Mouse (Mus musculus) left cerebral cortex, postnatal 25 days (tissue): ENCODE data around the gene Ceacam2. TPM values are rescaled to one million over a fixed set of nuclear protein-coding genes. Genes with fewer than 3 reads are reported as not detected.
"Not testable (repeated sequence)": the region's sequence is repeated elsewhere in the genome, so short reads cannot be mapped to it uniquely, and the experiment has no call there.

Source experiments
- DNase-seq, 2 experiments: peaks; one replicate each; pipeline ENCODE4 v3.0.0; 2022; ENCODE audit warnings: low spot score in 2 of 2, mixed read lengths in 1 of 2
- intact Hi-C: fragments of 180-260 bp; cut with DNase I; formaldehyde crosslinking; loops from one replicate; pipeline ENCODE4 v1.15.1; 2025
- total RNA-seq, 2 experiments: library from RNA; stranded (reverse); gene quantifications; 2 replicates each; pipeline ENCODE4 v1.2.3; 2021

Gene Ceacam2
- total RNA-seq: under 1 TPM; 0.30 TPM

DNA sequence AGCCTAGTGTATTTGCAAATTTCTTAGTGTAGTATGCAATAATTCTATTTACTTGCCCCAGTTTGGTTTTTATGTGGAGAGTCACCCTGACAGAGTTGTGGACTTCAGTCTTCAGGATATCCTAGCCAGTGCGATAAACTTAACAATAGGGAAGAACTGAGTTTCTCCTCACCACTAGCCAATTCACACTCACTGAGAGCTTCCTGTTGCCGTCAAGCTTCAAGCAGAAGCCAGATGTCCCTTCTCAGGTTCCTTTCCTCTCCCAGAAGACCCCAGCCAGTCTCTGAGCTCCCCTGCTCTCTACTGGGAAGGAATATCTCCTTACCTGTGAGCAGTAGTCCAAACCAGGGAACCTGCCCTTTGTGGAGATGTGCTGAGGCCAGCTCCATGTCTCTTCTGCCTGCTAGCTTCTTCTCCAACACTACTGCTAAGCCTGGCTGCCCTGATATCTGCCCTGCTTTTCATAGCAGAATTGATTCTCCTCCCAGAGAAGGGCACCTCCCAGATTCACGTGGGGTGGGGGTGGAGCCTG lies at the start of gene Ceacam2:
Gene Ceacam2, minus strand, starts transcription at position 482 of the 532 bp plus-strand sequence.
- DNase-seq, intact Hi-C loops: not testable (repeated sequence)

DNA sequence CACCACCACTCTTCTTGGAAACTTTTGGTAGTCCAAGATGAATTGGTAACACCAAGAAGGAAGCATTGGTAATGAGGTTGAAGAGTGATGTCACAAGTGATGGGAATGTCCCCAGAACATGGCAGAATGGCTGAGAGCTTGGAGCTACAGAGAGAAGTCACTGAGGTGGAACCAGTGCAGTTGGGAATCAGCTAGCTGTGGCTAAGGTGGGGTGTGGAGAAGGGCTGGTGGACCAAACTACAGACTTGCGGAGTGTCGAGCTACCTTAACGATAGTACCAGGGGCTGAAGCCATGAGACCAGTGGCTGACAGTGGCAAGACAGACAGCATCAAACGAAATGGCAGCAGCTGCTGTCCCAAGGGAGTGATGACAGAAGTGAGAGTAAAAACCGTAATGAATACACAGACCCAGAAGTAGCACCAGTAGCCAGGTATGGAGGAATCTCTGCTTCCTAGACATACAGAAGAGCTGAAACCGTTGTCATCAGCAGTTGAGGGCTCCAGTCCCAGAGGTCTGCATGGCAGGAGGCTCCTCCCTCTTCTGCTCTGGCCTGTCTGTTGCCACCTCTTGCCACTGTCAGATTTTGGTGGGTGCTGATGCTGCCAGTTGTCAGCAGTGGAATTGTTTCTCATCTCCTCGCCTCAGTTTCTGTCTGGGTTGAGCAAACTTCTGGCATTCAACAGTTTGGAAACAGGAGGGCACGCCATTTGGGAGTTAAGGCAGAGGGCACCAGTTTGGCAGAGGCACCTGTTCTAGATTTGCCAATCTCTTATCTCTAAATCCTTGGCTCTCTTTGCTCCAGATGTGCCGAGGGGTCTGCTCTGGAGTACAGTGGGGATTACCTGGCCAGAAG lies 45.9 kb upstream of the Ceacam2 start:
- DNase-seq: no peak
- intact Hi-C loops: no loop called here

DNA sequence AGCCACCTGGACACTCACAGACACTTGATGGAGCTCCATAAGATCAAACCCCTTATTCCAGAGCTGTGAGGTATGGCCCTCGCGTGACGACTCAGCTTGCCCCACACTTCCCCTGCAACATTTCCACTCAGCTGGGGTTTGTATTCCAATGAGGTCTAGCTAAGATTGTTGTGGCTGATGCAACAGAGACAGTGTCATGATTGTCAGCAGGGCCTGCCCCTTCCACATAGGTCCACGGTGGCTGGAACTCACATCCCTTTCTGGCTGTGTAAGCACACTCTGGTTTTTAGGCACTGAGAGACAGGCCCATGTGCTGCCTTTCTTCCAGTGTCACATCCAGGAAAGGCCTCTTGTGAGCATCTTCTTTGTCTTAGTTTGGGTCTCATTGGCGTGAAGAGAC lies 45.0 kb upstream of the Ceacam2 start:
- intact Hi-C loops: no loop called here

DNA sequence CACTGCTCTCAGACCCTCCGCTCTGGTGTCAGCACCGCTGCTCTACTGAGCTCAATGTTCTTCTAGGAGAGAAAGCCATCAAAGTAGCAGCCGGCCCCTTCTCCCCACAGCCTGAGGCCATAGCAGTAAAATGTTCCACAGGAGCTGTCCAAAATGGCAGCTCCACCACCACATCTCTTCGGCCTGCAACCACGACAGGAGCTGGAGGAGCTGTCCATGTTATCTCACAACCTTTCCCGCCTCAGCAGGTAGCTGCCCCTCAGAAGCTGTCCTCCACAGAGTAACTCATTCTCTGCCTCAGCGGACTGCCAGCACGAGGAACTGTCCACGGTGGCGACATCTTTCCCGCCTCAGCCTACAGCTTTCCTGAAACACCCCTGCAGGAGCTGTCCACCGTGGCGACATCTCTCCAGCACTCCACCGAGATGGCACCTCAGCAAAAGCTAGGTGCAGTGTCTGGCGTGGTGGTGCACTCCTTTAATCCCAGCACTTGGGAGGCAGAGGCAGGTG lies 42.7 kb upstream of the Ceacam2 start:
- intact Hi-C loops: no loop called here
- DNase-seq: no peak

More for the DNA sequence above, 45.0 kb upstream of the Ceacam2 start:
- DNase-seq: no peak

DNA sequence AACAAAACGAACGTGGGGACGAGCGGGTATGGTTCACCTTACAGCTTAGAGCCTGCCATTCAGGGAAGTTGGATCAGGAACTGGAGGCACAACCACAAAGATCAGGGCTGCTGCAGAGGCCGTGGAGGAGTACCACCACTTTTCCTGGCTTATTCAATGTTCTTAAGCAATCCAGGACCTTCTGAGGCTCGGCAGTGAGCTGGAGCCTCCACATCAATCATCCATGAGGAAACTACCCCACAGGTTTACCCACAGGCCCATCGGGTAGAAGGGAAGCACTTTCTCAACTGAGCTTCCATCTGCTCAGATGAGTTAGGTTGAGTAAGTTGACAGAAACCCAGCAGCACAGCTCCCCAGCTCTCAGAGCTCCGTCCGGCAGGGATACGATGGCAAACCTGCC lies 39.8 kb upstream of the Ceacam2 start:
- no peak for DNase-seq
- intact Hi-C loops: loop anchor here (5.0 kb wide), 1 partner anchor 742 kb away; no protein-coding TSS in a partner anchor

DNA sequence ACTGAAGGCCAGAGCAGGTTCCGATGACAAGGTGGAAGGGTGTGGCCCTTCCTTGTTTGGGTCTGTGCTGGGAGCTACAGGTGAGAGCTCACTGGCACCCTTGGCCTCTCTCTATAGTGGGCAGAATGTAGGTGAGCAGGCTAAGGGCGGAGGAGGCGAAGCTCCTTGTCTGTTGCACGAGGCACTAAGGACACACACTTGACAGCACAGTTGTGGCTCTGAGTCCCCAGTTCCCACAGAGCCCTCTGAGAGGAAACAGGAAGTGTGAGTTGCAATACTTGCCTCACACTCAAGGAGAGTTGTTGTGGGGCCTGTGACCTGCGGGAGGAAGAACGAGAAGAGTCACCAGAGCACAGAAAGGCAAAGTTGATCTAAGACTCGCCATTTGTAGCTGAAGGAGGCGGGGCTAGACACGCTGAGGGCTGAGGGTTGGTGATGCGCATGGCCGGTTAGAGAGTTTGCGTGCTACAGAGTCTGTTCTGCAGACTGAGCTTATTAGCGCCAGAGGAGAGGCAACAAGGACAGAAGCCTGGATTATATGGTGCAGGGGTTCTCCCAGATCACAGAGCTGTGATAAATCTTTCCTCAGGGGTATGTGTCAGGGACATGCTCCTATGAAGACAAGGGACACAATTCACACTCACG lies 37.3 kb upstream of the Ceacam2 start:
- intact Hi-C loops: loop anchor here (5.0 kb wide), 1 partner anchor 740 kb away; no protein-coding TSS in a partner anchor
- not testable (repeated sequence) for DNase-seq

DNA sequence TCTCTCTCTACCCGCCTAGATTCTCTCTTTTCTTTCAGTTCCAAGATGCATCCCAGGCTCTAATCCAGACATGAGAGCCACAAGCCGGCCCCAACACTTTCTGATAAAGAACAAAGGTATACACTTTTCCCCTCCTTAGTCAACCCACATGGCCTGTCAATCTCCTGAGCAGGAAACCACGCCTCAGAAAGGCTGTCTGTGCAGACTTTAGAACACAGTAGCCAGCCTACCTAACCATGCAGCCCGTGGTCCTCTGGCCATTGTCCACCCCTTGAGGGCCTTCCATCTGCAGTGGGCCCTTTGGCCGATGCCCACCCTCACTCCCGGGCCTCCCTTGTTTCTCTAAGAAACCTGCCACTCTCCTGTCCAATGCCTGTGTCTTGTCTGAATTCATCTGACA lies 36.7 kb upstream of the Ceacam2 start:
- intact Hi-C loops: loop anchor here (5.0 kb wide), 1 partner anchor 739 kb away; no protein-coding TSS in a partner anchor
- not testable (repeated sequence) for DNase-seq

DNA sequence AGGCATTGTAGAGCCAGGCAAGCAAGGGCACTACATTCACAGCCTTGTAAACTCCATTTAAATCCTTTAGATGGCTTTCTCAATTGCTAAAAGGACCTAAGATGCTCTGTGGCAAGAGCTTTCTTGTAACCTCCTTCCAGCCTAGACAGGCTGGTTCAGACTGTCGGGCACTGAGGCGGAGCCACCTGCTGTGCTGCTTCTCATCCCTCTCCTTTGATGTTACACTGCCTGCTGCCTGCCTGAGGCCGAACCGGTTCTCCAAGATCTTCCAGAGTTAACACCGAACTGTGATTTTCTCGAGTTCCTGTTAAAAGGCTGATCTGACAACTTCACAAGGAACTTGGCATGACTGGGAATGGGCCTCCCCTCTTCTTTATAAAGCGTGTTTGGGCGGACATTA lies 36.2 kb upstream of the Ceacam2 start:
- DNase-seq: no peak
- intact Hi-C loops: loop anchor here (5.0 kb wide), 1 partner anchor 739 kb away; no protein-coding TSS in a partner anchor

DNA sequence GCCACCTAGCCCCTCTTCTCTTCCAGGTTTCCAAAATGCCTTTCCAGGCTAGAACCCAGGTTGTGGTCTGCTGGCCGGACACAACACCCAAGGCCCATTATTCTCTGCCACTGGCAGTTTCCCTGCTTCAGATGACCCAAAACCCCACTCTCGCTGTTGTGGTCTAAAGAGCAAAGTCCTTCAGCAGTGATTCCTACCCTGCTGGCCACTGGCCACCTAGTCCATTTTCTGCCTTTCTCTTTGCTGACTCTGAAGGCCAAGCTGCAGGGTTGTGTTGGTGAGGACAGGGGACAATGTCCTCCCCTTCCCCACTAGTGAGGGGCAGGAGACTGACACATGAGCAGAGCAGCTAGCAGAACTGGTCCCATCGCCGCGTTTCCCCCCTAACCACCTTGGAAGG lies 35.4 kb upstream of the Ceacam2 start:
- intact Hi-C loops: loop anchor here (5.0 kb wide), 1 partner anchor 738 kb away; no protein-coding TSS in a partner anchor

DNA sequence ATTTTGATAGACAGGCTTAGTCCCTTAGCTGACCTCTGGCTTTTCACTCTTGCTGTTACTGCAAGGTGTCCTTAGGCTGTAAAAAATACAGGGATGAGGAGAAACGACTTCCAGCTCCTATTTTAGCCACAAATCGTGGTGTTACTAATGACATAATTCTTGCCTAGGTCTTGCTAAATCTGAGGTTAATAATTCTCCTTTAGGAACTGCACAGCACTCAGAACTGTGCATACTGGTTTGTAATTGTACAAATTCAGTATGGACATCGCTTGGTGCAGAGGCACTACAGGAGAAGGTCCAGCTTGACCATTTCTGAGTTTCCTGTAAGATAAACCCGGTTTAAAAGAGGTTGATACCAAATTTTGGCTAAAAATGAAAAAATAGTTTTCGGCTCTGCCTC lies 34.1 kb upstream of the Ceacam2 start:
- DNase-seq, intact Hi-C loops: not testable (repeated sequence)

More for the DNA sequence above, 35.4 kb upstream of the Ceacam2 start:
- no peak for DNase-seq

DNA sequence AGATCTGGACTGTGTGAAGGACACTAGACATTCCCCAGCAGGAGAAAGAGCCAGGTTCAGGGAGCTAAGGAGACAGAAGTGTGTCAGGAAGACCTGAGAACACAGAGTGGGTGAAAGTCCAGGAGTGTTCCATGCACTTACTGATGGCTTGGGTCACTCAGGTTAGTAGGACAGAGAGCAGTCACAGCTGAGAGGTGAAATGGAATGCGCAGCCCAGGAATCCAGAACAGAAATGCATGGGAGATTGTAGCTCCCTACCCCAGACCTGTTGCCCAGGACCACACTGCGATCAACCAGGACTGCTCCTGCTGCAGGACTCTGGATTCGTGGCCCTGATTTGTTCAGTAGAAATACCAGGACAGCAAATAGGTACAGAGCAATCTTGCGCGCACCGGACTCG lies 29.1 kb upstream of the Ceacam2 start:
- intact Hi-C loops: no loop called here
- DNase-seq: no peak

DNA sequence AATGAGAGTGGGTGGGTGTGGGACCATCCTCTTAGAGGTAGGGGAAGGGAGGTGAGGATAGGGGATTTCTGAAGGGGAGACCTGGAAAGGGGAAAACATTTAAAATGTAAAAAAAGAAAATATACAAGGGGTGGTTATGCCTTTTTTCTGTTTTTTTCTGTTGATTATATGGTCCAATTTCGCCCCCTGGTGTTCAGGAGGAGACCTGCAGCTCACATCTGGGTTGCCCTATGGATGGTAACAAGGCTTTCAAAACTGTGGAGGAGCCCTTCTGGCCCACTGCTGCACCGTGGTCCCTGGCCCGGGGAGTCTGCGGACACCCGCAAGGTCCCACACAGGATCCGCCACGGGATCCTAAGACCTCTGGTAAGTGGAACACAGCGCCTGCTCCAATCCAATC lies 1.8 kb upstream of the Ceacam2 start:
- not testable (repeated sequence) for DNase-seq
- intact Hi-C loops: loop anchor here (2.0 kb wide), 1 partner anchor 63 kb away; no protein-coding TSS in a partner anchor

DNA sequence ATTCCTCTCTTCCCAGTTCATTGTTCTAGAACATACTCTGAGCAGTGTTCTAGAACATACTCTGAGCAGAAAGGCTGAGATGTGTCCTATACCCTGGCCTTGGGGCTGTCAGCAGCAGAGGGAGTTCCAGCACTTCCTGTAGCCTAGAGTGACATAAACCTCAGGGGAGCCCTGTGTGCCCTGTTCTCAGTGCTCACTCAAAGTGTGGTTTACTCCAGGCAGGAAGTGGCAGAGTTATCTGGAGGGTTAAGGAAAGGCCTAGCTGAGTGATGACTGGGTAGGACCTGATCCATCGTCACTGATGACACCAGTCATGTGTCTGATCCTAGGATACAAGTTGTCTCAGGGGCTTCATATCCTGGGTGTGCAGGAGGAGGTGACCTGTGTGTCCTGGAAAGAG lies 297 bp upstream of the Ceacam2 start:
- intact Hi-C loops: loop anchor here (2.0 kb wide), 1 partner anchor 61 kb away; no protein-coding TSS in a partner anchor
- not testable (repeated sequence) for DNase-seq

DNA sequence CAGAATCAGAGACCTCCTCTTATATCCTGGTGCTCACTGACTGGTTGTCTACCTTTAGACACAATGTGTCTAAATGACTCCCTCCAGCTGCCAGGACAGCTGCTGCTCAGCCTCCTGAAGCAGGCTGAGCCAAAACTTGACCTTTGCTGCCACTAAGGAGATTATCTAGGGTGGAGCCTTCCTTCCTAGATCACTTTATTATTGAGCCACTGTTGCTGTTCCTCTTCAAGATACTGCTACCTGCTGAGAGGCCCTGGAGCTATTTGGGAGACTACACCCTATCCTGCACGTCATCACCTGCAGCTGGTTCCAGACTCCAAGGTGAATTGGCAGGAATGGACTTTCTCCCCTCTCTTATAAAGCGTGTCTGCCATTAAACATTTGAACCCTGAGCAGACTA lies 8.8 kb downstream of the Ceacam2 start:
- intact Hi-C loops: no loop called here

DNA sequence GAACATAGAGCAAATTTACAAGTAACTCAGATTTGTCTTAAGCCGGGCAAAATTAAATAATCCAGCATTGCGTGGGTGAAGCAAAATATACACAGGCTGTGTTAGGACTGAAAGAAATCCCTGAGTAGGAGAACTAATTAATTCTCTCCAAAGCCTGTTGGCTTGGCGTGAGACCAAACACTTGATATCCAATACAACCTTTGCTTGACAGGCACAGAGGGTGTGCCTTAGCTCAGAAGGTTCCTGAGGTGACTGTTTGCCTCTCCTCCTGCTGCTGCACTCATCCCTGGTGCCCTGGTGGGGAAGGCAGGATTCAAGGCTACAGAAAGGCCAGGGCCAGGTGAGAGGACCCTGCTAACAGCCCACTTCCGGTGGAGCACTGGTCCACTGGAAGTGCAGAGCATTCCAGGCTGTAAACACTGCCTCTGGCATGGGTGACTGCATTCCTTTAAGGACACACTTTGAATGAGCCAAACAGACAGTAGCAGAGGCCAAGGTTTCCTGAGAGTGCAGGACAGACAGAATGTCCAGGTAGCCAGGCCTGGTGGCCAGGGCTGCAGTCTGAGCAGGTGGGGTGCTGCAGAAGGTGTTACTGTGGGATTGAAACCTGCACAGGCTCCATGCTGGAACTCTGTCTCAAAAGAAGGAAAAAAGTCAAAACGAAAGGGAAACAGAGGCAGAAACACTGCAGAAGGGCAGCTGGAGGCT lies 23.4 kb downstream of the Ceacam2 start:
- intact Hi-C loops: not testable (repeated sequence)

More for the DNA sequence above, 8.8 kb downstream of the Ceacam2 start:
- no peak for DNase-seq

DNA sequence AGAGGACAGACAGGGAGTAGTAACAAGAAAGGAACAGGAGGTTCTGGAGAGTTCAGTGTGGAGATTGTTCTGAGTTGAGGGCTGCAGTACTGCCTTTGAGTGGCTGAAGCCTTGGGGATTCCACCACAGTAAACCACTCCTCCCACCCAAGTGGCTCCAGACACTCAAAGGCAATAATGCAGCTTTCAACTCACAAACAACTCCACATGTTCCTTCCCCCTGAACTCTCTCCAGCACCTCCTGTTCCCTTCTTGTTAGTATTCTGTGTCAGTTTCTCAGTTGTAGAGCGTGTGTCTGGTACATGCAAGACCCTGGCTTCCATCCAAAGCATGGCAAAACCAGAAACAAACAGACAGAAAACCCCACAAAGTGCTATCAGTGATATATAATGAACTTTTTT lies 24.0 kb downstream of the Ceacam2 start:
- DNase-seq, intact Hi-C loops: not testable (repeated sequence)

More for the DNA sequence above, 23.4 kb downstream of the Ceacam2 start:
- not testable (repeated sequence) for DNase-seq

DNA sequence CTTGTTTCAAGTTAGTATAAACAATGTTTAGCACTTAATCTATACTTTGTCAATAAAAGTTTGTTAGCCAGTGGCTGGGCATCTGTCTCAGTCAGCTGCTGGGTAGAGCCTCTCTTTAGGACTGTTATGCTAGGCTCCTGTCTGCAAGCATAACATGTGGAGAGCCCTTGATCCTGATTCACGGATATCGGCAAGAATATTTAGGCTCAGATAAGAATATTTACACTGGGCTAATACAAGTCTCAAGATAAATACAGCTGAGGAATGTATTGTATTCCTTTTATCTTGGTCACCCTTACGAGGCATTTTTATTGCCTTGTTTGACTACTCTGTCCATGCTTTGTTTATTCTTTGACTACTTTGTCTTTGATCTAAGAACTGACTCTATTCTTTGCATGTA lies 29.7 kb downstream of the Ceacam2 start:
- intact Hi-C loops: no loop called here
- DNase-seq: no peak

DNA sequence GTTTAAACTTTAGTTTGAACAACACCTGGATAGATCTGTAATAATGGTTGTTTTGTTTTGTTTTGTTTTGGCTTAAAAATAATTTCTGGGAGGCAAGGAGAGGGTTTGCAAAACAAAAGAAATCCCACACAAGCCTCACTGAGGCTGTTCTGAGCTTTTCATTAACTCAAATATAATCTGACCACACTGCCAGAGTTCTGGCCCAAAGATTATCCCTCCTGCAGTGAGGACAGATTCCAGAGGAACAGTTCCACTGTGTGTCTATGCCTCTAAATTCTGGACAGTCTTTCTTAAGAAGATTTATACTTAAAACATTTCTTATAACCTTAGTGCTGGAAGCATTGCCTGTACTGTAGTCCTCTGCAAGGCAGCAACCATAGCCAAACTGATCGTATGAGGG lies 45.0 kb downstream of the Ceacam2 start:
- intact Hi-C loops: no loop called here
- no peak for DNase-seq

DNA sequence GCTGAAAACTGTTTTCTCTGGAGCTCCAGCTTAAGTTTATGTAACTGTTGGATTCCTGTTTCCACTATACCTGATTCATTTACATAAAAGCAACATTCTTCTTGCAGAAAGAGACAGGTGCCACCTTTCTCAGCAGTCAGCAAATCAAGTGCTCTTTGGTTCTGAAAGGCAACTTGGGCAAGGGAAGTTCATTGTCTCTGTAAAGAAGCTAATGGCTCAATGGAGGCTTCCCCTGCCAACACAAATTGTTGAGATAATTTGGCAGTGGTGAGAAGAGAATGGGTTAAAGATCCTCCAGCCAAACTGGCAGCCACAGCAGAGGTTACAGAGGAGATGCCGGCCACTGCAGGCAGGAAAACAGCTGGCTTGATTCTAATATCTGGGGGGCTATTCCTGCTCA lies 49.0 kb downstream of the Ceacam2 start:
- DNase-seq, intact Hi-C loops: not testable (repeated sequence)
